Mouse (Mus musculus) ES-Bruce4 (cell line): ENCODE measurements around the gene Nelfe. TPM values are rescaled to one million over a fixed set of nuclear protein-coding genes. Genes with fewer than 3 reads are reported as not detected.

Experiments
- H3K27ac ChIP-seq: 2 replicates; pipeline ENCODE4 v1.5.1; 2012; ENCODE audit warnings: low read length, inconsistent platforms; ENCODE audit not compliant: insufficient read depth
- H3K27me3 ChIP-seq: 2 replicates; pipeline ENCODE4 v1.6.1; 2012; ENCODE audit warnings: mild to moderate bottlenecking, low read length, inconsistent platforms; ENCODE audit not compliant: control insufficient read depth, poor library complexity, insufficient read depth, severe bottlenecking
- H3K36me3 ChIP-seq: 2 replicates; pipeline ENCODE4 v1.6.1; 2012; ENCODE audit warnings: inconsistent platforms, mild to moderate bottlenecking, low read length, moderate library complexity; ENCODE audit not compliant: control insufficient read depth, poor library complexity, insufficient read depth, severe bottlenecking
- H3K4me1 ChIP-seq: one replicate; pipeline ENCODE4 v1.8.1; 2011; ENCODE audit warnings: low read length; ENCODE audit not compliant: control insufficient read depth, insufficient read depth
- H3K4me3 ChIP-seq: 2 replicates; pipeline ENCODE4 v1.5.1; 2011; ENCODE audit warnings: low read depth, mild to moderate bottlenecking, low read length
- H3K9ac ChIP-seq: 2 replicates; pipeline ENCODE4 v1.6.1; 2012; ENCODE audit warnings: low read depth, mild to moderate bottlenecking, inconsistent platforms; ENCODE audit not compliant: poor library complexity, severe bottlenecking
- H3K9me3 ChIP-seq: replicated peaks from 2 replicates; pipeline ENCODE4 v1.6.1; 2012; ENCODE audit warnings: mild to moderate bottlenecking, low read length, inconsistent platforms; ENCODE audit not compliant: control insufficient read depth, poor library complexity, insufficient read depth, severe bottlenecking
- CTCF ChIP-seq: IDR thresholded peaks from one replicate; pipeline ENCODE4 v1.8.1; 2011; ENCODE audit warnings: low read depth, low read length
- EP300 ChIP-seq: IDR thresholded peaks from 2 replicates; pipeline ENCODE4 v1.6.1; 2011; ENCODE audit warnings: low read depth, low read length; ENCODE audit not compliant: insufficient read depth
- POLR2A ChIP-seq: IDR thresholded peaks from one replicate; pipeline ENCODE4 v1.8.1; 2011; ENCODE audit warnings: low read length; ENCODE audit not compliant: insufficient read depth
- polyA plus RNA-seq: library from polyadenylated mRNA; stranded (reverse); fragments of >200 nt; gene quantifications from 2 replicates; pipeline ENCODE4 v1.2.4, GENCODE M21; 2011; ENCODE audit warnings: low read depth; ENCODE audit not compliant: missing spikeins, insufficient read depth, insufficient read length

Gene Nelfe
- polyA plus RNA-seq, 1 experiment = 53.0 TPM

DNA sequence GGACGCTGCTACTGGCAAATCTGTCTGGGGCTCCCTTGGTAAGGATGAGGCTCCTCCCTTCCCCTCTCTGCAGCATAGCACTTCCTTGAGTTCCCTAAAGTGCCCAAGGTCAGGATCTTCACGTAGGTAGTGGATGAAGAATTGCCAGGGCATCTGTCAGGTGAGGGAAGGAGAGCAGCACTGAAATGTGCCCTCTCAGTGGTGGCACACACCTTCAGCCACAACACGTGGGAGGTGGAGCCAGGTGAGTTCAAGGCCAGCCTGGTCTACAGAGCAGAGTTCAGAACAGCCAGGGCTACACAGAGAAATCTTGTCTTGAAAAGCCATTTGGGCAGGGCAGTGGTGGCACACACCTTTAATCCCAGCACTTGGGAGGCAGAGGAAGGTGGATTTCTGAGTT lies 4.6 kb downstream of the Nelfe start:
- TF ChIP-seq EP300 (no peak), CTCF (no peak), POLR2A (no peak)
- Histone ChIP-seq H3K9ac (no peak overlapping the region), H3K9me3 (no peaks in the 10 kb centered on the region), H3K4me1 (no peaks in the 10 kb centered on the region), H3K36me3 (peaks cover 19% of the 10 kb centered on the region), H3K4me3 (no peak overlapping the region), H3K27me3 (no peaks in the 10 kb centered on the region), H3K27ac (no peak overlapping the region)

DNA sequence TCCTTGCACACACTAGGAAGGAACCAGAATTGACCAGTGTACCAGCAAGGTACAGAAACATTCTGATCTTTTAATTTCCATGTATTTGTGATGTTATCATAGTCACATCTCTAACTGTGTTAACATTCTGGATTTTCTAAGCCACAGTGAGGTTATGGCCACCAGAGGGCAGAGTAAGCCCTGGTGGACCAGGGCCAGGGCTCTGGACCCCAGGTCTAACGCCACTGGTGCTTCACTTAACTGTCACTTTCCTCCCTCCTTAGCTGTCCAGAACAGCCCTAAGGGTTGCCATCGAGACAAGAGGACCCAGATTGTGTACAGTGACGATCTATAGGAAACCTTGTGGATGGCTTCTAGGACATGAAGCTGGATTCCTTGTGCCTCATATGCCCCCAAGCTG lies 5.6 kb downstream of the Nelfe start:
- no peak overlapping the region for H3K4me3 ChIP-seq
- H3K27ac ChIP-seq = no peak overlapping the region
- TF ChIP-seq CTCF (peak; percentile 79), POLR2A (no peak), EP300 (no peak)
- H3K27me3 ChIP-seq = no peaks in the 10 kb centered on the region
- H3K9ac ChIP-seq = no peak overlapping the region
- H3K36me3 ChIP-seq = peaks cover 19% of the 10 kb centered on the region
- H3K4me1 ChIP-seq = no peaks in the 10 kb centered on the region
- H3K9me3 ChIP-seq = no peaks in the 10 kb centered on the region

DNA sequence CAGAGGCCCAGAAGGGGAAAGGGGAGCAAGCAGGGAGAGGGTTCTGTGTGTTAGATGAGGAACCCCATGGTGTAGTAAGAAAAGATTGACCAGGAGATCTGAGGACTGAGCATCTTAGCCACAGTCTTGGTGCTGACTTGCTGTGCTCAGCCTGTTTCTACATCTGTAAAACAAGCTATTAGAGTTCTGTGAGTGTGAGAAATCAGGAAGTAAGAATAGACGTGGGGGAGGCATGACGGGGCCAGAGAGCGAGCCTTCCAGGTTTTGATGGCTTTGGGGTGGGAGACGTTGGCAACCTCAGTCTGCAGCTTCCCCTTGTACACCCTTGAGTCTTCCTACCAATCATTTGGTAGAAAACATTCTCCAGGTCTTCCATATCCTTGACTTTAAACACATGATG lies 8.5 kb downstream of the Nelfe start:
- Histone ChIP-seq H3K4me1 (no peaks in the 10 kb centered on the region), H3K27me3 (no peaks in the 10 kb centered on the region), H3K9ac (no peak overlapping the region), H3K4me3 (no peak overlapping the region), H3K27ac (no peak overlapping the region), H3K9me3 (no peaks in the 10 kb centered on the region), H3K36me3 (peaks cover 17% of the 10 kb centered on the region)
- TF ChIP-seq CTCF (no peak), POLR2A (no peak), EP300 (no peak)

DNA sequence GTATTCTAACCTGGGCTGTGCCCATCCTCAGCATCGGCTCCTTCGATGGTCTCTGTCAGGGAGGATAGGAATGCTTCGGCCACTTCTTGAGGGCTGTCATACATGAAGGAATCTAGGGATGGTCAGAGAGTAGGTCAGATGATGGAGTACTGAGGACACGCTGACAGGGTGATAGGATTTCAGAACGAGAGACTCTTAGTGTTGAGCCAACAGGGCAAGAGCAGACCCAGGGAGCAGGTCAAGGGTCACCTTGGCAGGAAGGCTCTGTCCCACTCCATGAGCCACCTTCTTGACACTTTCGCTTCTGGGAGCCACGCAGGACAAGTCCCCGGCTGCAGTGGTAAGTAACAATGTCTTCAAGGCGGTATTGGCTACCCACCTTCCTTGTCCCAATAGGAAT lies 10.3 kb downstream of the Nelfe start:
- no peak overlapping the region for H3K4me3 ChIP-seq
- no peak for TF ChIP-seq EP300
- TF ChIP-seq POLR2A = no peak
- TF ChIP-seq CTCF = no peak
- no peaks in the 10 kb centered on the region for H3K9me3 ChIP-seq
- H3K9ac ChIP-seq = no peak overlapping the region
- H3K36me3 ChIP-seq = peaks cover 9% of the 10 kb centered on the region
- no peaks in the 10 kb centered on the region for H3K27me3 ChIP-seq
- no peaks in the 10 kb centered on the region for H3K4me1 ChIP-seq
- H3K27ac ChIP-seq = no peak overlapping the region

DNA sequence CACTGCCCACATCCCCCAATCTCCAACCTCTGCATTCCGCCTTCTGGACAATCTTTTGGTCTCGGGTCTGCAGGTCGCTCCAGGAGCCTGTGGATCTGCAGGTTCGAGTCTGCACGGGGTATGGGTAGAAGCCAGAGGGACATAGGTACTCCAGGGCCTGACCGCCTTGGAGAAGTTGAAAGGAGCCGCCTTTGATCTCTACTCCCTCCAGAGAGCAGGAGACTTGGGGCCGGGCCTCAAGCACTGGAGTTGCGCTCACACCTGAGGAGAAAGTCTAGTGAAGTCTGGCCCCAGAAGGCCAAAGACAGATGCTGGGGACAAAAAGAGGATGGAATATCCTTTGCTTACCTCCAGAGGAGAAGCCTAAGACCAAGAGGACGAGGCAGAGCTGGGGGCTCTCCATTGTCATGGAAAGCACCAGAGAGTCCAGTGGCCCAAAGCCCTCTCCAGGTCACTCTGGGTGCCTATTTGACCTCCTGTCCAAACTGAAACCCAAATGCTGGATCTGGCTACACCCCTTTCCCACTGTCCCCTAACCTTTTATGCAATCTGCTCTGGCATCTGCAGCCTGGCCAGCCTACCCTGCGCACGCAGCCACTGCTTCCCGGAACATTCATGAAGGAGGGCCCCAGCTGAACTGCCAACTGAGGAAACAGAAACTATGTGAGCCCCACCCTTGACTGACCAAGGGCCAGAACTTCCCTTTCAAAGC lies 11.7 kb downstream of the Nelfe start:
- no peak overlapping the region for H3K27ac ChIP-seq
- H3K4me3 ChIP-seq = no peak overlapping the region
- no peaks in the 10 kb centered on the region for H3K36me3 ChIP-seq
- no peaks in the 10 kb centered on the region for H3K9me3 ChIP-seq
- no peak overlapping the region for H3K9ac ChIP-seq
- H3K27me3 ChIP-seq = no peaks in the 10 kb centered on the region
- no peaks in the 10 kb centered on the region for H3K4me1 ChIP-seq
- TF ChIP-seq CTCF = no peak

DNA sequence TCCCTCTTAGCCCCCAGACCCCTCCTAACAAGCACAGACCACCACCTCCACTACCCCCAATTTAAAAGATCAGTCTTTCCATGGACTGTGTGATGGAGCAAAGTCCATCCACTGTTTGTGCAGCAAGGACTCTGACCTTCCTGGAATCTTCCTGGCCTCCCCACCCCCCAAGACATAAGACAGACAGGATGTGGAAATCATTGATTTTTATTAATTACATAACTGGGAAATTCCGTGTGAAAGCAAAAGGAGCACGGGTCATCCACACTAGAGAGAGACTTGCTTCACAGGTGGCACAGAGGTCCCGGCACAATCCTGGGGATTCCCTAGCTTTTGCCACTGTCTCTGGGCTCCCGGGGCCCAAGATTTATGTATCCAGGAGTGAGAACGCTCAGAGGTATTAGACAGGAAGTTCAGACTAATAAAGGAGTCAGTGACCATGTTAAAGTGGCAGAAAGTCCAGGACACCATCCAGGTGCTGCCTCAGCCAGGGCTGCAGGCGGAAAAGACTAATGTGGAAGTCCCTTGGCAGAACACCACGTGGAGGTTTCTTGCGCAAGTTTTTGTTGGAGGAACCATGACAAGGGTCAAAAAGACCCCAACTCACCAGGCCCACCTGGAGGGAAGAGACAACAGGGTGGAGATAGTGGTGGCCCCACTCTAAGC lies 12.4 kb downstream of the Nelfe start, which contains the start of gene Cfb:
Gene Cfb (minus strand): TSS at position 103 of the 666 bp plus-strand sequence.
- Histone ChIP-seq H3K27ac (no peak within 1 kb of the TSS), H3K27me3 (no peaks in the 10 kb centered on the region), H3K9me3 (no peaks in the 10 kb centered on the region), H3K4me3 (no peak within 1 kb of the TSS), H3K9ac (no peak within 1 kb of the TSS), H3K4me1 (no peaks in the 10 kb centered on the region), H3K36me3 (no peaks in the 10 kb centered on the region)
- no peak for TF ChIP-seq EP300
- TF ChIP-seq POLR2A = no peak
- no peak for TF ChIP-seq CTCF
